Mouse (Mus musculus) neural tube, embryonic 10.5 days (tissue): ENCODE results near the gene Cldn34c1.
A peak's percentile ranks its signal among the peaks of the same experiment; 100 is the strongest.
"Not testable (repeated sequence)": the region's sequence is repeated elsewhere in the genome, so short reads cannot be mapped to it uniquely, and the experiment has no call there.

ENCODE experiments used
- DNase-seq: peaks from one replicate; pipeline ENCODE4 v3.0.0-alpha.2; 2017; ENCODE audit warnings: low spot score; ENCODE audit errors: extremely low spot score

Cldn34c1 gene

GRCm38 (mm10) chrX:123103291-123104260 lies at the start of gene Cldn34c1:
Cldn34c1 (plus strand) TSS chrX:123103495.
- peak; percentile 75 for DNase-seq

- DNase-seq = no peak
These were observed 15.9 kb upstream of the Cldn34c1 start for GRCm38 (mm10) chrX:123087441-123087840.

GRCm38 (mm10) chrX:123102806-123103205 lies 489 bp upstream of the Cldn34c1 start:
- not testable (repeated sequence) for DNase-seq

GRCm38 (mm10) chrX:123104692-123105091 lies 1.4 kb downstream of the Cldn34c1 start:
- peak; percentile 12 for DNase-seq

- DNase-seq = not testable (repeated sequence)
These were observed 119.1 kb downstream of the Cldn34c1 start, which contains the start of gene Srsx for GRCm38 (mm10) chrX:123222381-123222780. Srsx (minus strand) TSS chrX:123222481.
